Mouse (Mus musculus): ENCODE data around the gene Ntm. TPM values are rescaled to one million over a fixed set of nuclear protein-coding genes. Genes with fewer than 3 reads are reported as not detected.

Ntm gene
- polyA plus RNA-seq, 1 experiment from 2014 or later, result 22.6 TPM

DNA sequence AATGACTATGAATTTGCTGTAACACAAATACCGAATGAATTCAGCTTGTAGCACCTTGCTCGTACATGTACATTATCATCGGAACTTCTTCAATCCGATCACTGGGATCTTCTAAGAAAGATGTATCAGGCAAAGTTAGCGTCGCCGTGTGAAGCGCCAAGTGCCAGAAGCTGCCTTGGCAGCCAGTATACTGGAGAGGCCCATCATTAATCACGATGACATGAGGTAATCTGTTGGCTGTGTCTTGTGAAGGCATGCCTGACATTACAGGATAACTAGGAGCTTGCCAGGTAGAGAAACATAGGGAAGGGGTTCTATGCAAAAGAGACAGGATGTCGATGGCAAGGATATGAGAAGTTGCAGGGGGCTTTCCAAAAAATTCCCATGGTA is 376.6 kb downstream of the Ntm start:
- Histone ChIP-seq H3K27ac (ENCODE audit: low read depth, low read length) (no peak overlapping the region), H3K9ac (ENCODE audit: low read length) (no peak overlapping the region), H3K4me1 (ENCODE audit: control insufficient read depth, insufficient read depth, low read length) (no peaks in the 10 kb centered on the region), H3K9me3 (ENCODE audit: control insufficient read depth, low read length) (no peaks in the 10 kb centered on the region), H3K27me3 (ENCODE audit: control insufficient read depth, insufficient read depth, low read length) (no peaks in the 10 kb centered on the region), H3K4me2 (ENCODE audit: low read depth) (no peak overlapping the region), H3K36me3 (ENCODE audit: control insufficient read depth, insufficient read depth, low read length) (no peaks in the 10 kb centered on the region), H3K4me3 (ENCODE audit: low read depth, low read length) (no peak overlapping the region)
- ATAC-seq (ENCODE audit: insufficient read depth, low FRiP score, low TSS enrichment) (no peak), DNase-seq (ENCODE audit: low spot score) (no peak)
- 91% methylated on average over 10 of the region's 10 CpGs for WGBS

GRCm38 (mm10) chr9:29585746-29586380 is 377.1 kb downstream of the Ntm start:
- no peaks in the 10 kb centered on the region for H3K9me3 ChIP-seq (ENCODE audit: control insufficient read depth, low read length)
- no peaks in the 10 kb centered on the region for H3K4me1 ChIP-seq (ENCODE audit: control insufficient read depth, insufficient read depth, low read length)
- no peak overlapping the region for H3K9ac ChIP-seq (ENCODE audit: low read length)
- ATAC-seq (ENCODE audit: insufficient read depth, low FRiP score, low TSS enrichment) (no peak), DNase-seq (ENCODE audit: low spot score) (peak; percentile 59)
- no peaks in the 10 kb centered on the region for H3K27me3 ChIP-seq (ENCODE audit: control insufficient read depth, insufficient read depth, low read length)
- no peak overlapping the region for H3K27ac ChIP-seq (ENCODE audit: low read depth, low read length)
- no peak overlapping the region for H3K4me2 ChIP-seq (ENCODE audit: low read depth)
- H3K4me3 ChIP-seq (ENCODE audit: low read depth, low read length), result no peak overlapping the region
- 63% methylated on average over 8 of the region's 8 CpGs for WGBS
- H3K36me3 ChIP-seq (ENCODE audit: control insufficient read depth, insufficient read depth, low read length), result no peaks in the 10 kb centered on the region

- no peak for ATAC-seq (ENCODE audit: insufficient read depth, low FRiP score, low TSS enrichment)
- Histone ChIP-seq H3K27me3 (ENCODE audit: control insufficient read depth, insufficient read depth, low read length) (no peaks in the 10 kb centered on the region), H3K36me3 (ENCODE audit: control insufficient read depth, insufficient read depth, low read length) (no peaks in the 10 kb centered on the region), H3K4me3 (ENCODE audit: low read depth, low read length) (no peak overlapping the region), H3K9ac (ENCODE audit: low read length) (no peak overlapping the region), H3K4me1 (ENCODE audit: control insufficient read depth, insufficient read depth, low read length) (no peaks in the 10 kb centered on the region), H3K4me2 (ENCODE audit: low read depth) (no peak overlapping the region), H3K27ac (ENCODE audit: low read depth, low read length) (no peak overlapping the region), H3K9me3 (ENCODE audit: control insufficient read depth, low read length) (no peaks in the 10 kb centered on the region)
- 80% methylated on average over 11 of the region's 11 CpGs for WGBS
- DNase-seq (ENCODE audit: low spot score), result no peak
Measured at GRCm38 (mm10) chr9:29578226-29578625, 384.7 kb downstream of the Ntm start.

DNA sequence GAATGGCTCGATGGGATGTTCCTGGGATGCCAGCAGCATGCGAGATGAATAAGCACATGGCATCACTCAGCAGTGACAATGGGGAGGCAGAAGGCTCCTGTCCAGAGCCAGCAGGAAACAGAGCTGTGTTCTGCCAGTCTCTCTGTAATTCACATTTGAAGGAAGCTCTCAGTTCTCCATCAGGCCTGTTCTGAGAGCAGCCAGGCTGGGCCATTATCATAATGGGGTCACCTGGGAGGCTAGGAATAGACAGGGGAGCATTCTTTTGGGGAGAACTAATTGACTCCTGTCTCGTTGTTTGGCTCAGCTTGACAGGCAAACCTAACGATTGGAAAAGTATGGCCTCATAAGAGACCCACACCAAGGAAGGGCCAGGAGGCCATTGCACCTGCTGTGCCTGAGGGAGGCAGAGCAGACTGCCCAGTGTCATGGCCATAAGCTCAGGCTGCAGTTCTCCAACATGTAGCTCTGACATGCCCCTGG is 386.8 kb downstream of the Ntm start:
- no peak overlapping the region for H3K4me2 ChIP-seq (ENCODE audit: low read depth)
- no peak overlapping the region for H3K27ac ChIP-seq (ENCODE audit: low read depth, low read length)
- 48% methylated on average over 4 of the region's 4 CpGs for WGBS
- no peaks in the 10 kb centered on the region for H3K9me3 ChIP-seq (ENCODE audit: control insufficient read depth, low read length)
- no peaks in the 10 kb centered on the region for H3K4me1 ChIP-seq (ENCODE audit: control insufficient read depth, insufficient read depth, low read length)
- DNase-seq (ENCODE audit: low spot score) (no peak), ATAC-seq (ENCODE audit: insufficient read depth, low FRiP score, low TSS enrichment) (no peak)
- H3K4me3 ChIP-seq (ENCODE audit: low read depth, low read length), result no peak overlapping the region
- no peak overlapping the region for H3K9ac ChIP-seq (ENCODE audit: low read length)
- no peaks in the 10 kb centered on the region for H3K36me3 ChIP-seq (ENCODE audit: control insufficient read depth, insufficient read depth, low read length)
- H3K27me3 ChIP-seq (ENCODE audit: control insufficient read depth, insufficient read depth, low read length), result no peaks in the 10 kb centered on the region

DNA sequence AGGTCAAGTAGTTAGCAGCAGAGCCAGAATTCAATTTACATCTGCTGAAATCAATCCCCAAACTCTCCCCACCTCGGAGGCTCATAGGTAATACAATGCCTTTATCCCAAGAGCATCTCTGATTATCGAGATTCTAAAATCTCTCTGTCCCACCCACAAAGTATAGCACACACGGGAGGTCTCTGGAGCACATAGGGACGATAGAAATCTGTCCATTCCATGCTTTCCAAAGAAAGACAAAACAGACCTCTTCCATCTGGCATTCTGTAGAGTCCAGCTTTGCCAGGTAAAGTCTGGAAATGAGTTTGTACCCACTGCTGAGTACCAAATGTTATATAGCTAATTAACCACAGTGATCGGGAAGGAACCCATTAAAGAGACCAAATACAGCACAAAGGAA is 388.4 kb downstream of the Ntm start:
- H3K9ac ChIP-seq (ENCODE audit: low read length), result no peak overlapping the region
- H3K4me2 ChIP-seq (ENCODE audit: low read depth), result no peak overlapping the region
- ATAC-seq (ENCODE audit: insufficient read depth, low FRiP score, low TSS enrichment) (no peak), DNase-seq (ENCODE audit: low spot score) (no peak)
- H3K4me3 ChIP-seq (ENCODE audit: low read depth, low read length), result no peak overlapping the region
- no peak overlapping the region for H3K27ac ChIP-seq (ENCODE audit: low read depth, low read length)
- no peaks in the 10 kb centered on the region for H3K36me3 ChIP-seq (ENCODE audit: control insufficient read depth, insufficient read depth, low read length)
- no peaks in the 10 kb centered on the region for H3K9me3 ChIP-seq (ENCODE audit: control insufficient read depth, low read length)
- no peaks in the 10 kb centered on the region for H3K27me3 ChIP-seq (ENCODE audit: control insufficient read depth, insufficient read depth, low read length)
- WGBS, result 79% methylated on average over 5 of the region's 5 CpGs
- no peaks in the 10 kb centered on the region for H3K4me1 ChIP-seq (ENCODE audit: control insufficient read depth, insufficient read depth, low read length)

DNA sequence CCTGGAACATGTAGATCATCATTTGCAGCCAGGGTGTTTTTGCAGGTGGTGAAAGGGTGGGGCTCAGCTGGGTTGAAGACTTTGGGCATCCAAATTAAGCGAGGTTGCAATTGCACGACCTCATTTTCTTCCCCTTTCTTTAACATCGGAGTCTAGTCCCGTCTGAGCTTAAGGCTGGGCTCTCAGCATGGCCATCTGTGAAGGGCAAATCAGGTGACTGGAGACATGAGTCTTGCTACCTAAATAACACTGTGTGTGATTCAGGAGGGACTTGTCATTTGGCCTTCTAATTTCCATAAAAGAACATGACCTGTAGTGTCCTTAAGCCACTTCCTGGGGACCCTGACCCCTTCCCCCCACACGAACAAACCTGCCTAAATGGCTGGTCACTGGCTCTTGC is 394.4 kb downstream of the Ntm start:
- Histone ChIP-seq H3K4me3 (ENCODE audit: low read depth, low read length) (no peak overlapping the region), H3K27ac (ENCODE audit: low read depth, low read length) (no peak overlapping the region), H3K27me3 (ENCODE audit: control insufficient read depth, insufficient read depth, low read length) (no peaks in the 10 kb centered on the region), H3K9ac (ENCODE audit: low read length) (no peak overlapping the region), H3K4me2 (ENCODE audit: low read depth) (no peak overlapping the region), H3K9me3 (ENCODE audit: control insufficient read depth, low read length) (no peaks in the 10 kb centered on the region), H3K4me1 (ENCODE audit: control insufficient read depth, insufficient read depth, low read length) (no peaks in the 10 kb centered on the region), H3K36me3 (ENCODE audit: control insufficient read depth, insufficient read depth, low read length) (no peaks in the 10 kb centered on the region)
- 38% methylated on average over 5 of the region's 5 CpGs for WGBS
- DNase-seq (ENCODE audit: low spot score), result no peak
- ATAC-seq (ENCODE audit: insufficient read depth, low FRiP score, low TSS enrichment), result no peak

- no peak for ATAC-seq (ENCODE audit: insufficient read depth, low FRiP score, low TSS enrichment)
- Histone ChIP-seq H3K4me3 (ENCODE audit: low read depth, low read length) (no peak overlapping the region), H3K36me3 (ENCODE audit: control insufficient read depth, insufficient read depth, low read length) (no peaks in the 10 kb centered on the region), H3K9me3 (ENCODE audit: control insufficient read depth, low read length) (no peaks in the 10 kb centered on the region), H3K9ac (ENCODE audit: low read length) (no peak overlapping the region), H3K4me1 (ENCODE audit: control insufficient read depth, insufficient read depth, low read length) (no peaks in the 10 kb centered on the region), H3K27ac (ENCODE audit: low read depth, low read length) (no peak overlapping the region), H3K4me2 (ENCODE audit: low read depth) (no peak overlapping the region), H3K27me3 (ENCODE audit: control insufficient read depth, insufficient read depth, low read length) (no peaks in the 10 kb centered on the region)
- WGBS, result 84% methylated on average over 5 of the region's 5 CpGs
- DNase-seq (ENCODE audit: low spot score), result no peak
Measured at GRCm38 (mm10) chr9:29562419-29563071, 400.4 kb downstream of the Ntm start.

DNA sequence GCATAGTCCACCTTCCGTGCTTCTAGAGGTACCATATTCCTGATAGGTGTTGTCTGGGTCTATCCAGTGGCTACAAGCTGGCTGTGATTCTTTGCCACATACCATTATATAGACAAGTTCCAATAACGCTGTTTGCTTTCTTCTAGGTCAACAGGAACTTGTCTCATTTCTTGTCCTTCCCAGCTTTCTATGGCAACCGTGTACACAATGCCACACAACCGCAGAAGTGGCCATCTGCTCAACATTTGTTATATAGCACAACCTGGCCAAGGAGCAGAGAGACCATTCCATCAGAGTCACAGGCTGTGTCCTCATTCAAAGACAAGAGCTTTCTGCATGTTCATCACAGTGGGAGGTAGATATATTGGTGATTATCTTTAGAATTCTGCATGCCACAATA is 404.0 kb downstream of the Ntm start:
- H3K27ac ChIP-seq (ENCODE audit: low read depth, low read length), result no peak overlapping the region
- H3K4me3 ChIP-seq (ENCODE audit: low read depth, low read length), result no peak overlapping the region
- H3K9me3 ChIP-seq (ENCODE audit: control insufficient read depth, low read length), result no peaks in the 10 kb centered on the region
- WGBS, result 85% methylated on average over 4 of the region's 4 CpGs
- no peak for DNase-seq (ENCODE audit: low spot score)
- H3K27me3 ChIP-seq (ENCODE audit: control insufficient read depth, insufficient read depth, low read length), result no peaks in the 10 kb centered on the region
- ATAC-seq (ENCODE audit: insufficient read depth, low FRiP score, low TSS enrichment), result no peak
- no peak overlapping the region for H3K4me2 ChIP-seq (ENCODE audit: low read depth)
- no peak overlapping the region for H3K9ac ChIP-seq (ENCODE audit: low read length)
- no peaks in the 10 kb centered on the region for H3K36me3 ChIP-seq (ENCODE audit: control insufficient read depth, insufficient read depth, low read length)
- no peaks in the 10 kb centered on the region for H3K4me1 ChIP-seq (ENCODE audit: control insufficient read depth, insufficient read depth, low read length)

- no peak for ATAC-seq (ENCODE audit: insufficient read depth, low FRiP score, low TSS enrichment)
- no peak overlapping the region for H3K4me3 ChIP-seq (ENCODE audit: low read depth, low read length)
- H3K9ac ChIP-seq (ENCODE audit: low read length), result no peak overlapping the region
- no peaks in the 10 kb centered on the region for H3K27me3 ChIP-seq (ENCODE audit: control insufficient read depth, insufficient read depth, low read length)
- H3K27ac ChIP-seq (ENCODE audit: low read depth, low read length), result no peak overlapping the region
- H3K9me3 ChIP-seq (ENCODE audit: control insufficient read depth, low read length), result no peaks in the 10 kb centered on the region
- 87% methylated on average over 8 of the region's 8 CpGs for WGBS
- no peak overlapping the region for H3K4me2 ChIP-seq (ENCODE audit: low read depth)
- no peaks in the 10 kb centered on the region for H3K36me3 ChIP-seq (ENCODE audit: control insufficient read depth, insufficient read depth, low read length)
- no peaks in the 10 kb centered on the region for H3K4me1 ChIP-seq (ENCODE audit: control insufficient read depth, insufficient read depth, low read length)
- DNase-seq (ENCODE audit: low spot score), result no peak
Measured at GRCm38 (mm10) chr9:29550582-29550981, 412.4 kb downstream of the Ntm start.
